Mouse (Mus musculus) lung, postnatal 4 days (tissue): ENCODE measurements around the gene Atp5k.

Source experiments
- DNase-seq, 2 experiments: peaks; one replicate each; pipeline ENCODE4 v3.0.0; 2021

Atp5k gene

DNA sequence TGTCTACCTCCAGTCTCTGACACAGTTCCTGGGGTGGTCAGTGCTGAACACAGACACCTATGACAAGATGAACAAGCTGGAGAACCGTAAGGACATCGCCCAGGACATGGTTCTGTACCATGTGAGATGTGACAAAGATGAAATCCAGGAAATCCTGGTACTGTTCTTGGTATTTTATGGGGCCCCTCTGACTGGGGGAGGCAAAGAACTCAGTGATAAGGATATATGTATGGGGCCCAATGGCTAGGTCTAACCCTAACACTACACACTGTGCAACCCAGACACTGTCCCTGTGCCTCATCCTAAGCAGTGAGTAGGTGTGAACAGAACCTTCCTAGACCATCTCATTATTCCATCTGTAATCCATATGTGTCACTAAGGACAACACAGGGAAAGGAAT, 10.8 kb downstream of the Atp5k start:
- DNase-seq, result no peak

- DNase-seq, result no peak
Measured at GRCm38 (mm10) chr5:108422741-108423140, 11.5 kb downstream of the Atp5k start.

- no peak for DNase-seq
Measured at GRCm38 (mm10) chr5:108414711-108415110, 19.5 kb downstream of the Atp5k start.

DNA sequence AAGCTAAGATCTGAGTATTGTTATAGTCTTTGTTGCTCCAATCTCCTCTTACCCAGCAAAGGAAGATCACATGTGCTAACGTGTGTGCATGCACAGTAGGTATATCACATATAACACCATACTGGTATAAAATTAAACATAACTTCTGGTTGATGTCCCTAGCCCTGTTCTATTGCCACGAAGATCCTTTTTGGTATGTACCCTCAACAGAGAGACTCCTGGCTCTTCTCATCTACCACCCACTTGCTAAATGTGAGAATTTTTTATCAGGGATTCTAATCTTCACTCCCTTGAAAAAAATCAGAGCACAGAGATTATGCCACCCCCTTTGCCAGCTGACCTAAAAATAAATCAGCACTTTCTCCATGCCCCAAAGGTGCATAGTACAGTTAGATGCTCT, 27.3 kb downstream of the Atp5k start:
- DNase-seq, result no peak

DNA sequence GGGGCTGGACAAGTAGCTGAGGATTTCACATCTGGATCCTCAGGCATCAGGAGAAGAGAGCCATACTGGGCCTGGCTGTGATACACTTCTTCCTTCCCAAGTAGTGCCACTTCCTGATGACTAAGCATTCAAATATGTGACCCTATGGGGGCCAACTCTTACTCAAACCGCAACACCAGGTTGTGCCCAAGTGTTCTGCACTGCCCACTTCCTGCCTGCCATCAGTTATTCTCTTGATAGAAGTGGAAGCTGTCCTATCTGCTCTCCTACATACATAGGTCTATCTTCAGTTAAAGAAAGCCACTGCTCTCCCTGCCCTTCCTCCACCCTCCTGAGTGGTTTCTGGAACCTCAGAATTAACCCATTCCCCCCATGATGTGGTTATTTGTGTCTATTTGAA, 28.8 kb downstream of the Atp5k start:
- DNase-seq, result no peak

GRCm38 (mm10) chr5:108403453-108403852, 30.8 kb downstream of the Atp5k start:
- DNase-seq, result no peak

GRCm38 (mm10) chr5:108389744-108390143, 44.5 kb downstream of the Atp5k start:
- DNase-seq, result no peak

GRCm38 (mm10) chr5:108388201-108388600, 46.0 kb downstream of the Atp5k start, which contains the start of gene Pde6b:
Pde6b (plus strand) TSS chr5:108388391.
- DNase-seq, result no peak

- no peak for DNase-seq
Measured at GRCm38 (mm10) chr5:108386449-108386848, 47.8 kb downstream of the Atp5k start.

DNA sequence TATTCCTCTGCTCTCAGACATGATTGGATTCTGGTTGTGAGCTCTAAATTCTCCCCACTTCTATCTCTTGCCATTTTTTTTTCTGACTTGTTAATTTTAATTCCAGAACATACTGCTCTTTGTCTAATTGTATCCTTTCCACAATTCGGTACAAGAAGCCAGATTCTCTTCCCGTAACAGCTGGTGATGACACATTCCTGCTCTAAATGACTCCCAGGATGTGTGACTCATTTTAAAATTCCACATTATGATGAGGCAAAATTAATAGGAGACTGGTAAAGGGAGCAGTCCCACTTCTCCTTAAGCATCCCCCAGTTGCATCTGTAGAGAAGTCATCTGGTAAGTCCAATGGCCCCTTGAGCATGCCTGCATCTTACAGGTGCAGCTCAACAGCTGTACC, 48.6 kb downstream of the Atp5k start:
- DNase-seq, result no peak
